Mouse (Mus musculus) C2C12 (cell line): Measurements from ENCODE around the gene Gm2956. TPM values are rescaled to one million over a fixed set of nuclear protein-coding genes. Genes with fewer than 3 reads are reported as not detected.
"Not testable (repeated sequence)": the region's sequence is repeated elsewhere in the genome, so short reads cannot be mapped to it uniquely, and the experiment has no call there.

Experiments
- H3K27me3 ChIP-seq: one replicate; pipeline ENCODE4 v1.6.1; 2011; ENCODE audit not compliant: control insufficient read depth, insufficient read depth, insufficient read length
- H3K36me3 ChIP-seq: one replicate; pipeline ENCODE4 v1.6.1; 2011; ENCODE audit not compliant: control insufficient read depth, insufficient read depth
- H3K4me3 ChIP-seq: one replicate; pipeline ENCODE4 v1.5.1; 2011; ENCODE audit warnings: mild to moderate bottlenecking, control low read depth; ENCODE audit not compliant: poor library complexity, insufficient read depth, severe bottlenecking
- H3K79me2 ChIP-seq: one replicate; pipeline ENCODE4 v1.6.1; 2011; ENCODE audit not compliant: control insufficient read depth, insufficient read depth
- H3K79me3 ChIP-seq: one replicate; pipeline ENCODE4 v1.6.1; 2011; ENCODE audit warnings: low read depth, control low read depth
- H3ac ChIP-seq: one replicate; pipeline ENCODE3; 2011; ENCODE audit warnings: low read depth; ENCODE audit not compliant: control insufficient read depth, insufficient read length
- long read RNA-seq, 2 experiments: library from polyadenylated mRNA; unstranded; transcript quantifications; one replicate each; pipeline ENCODE4 v2.0.0; 2019 to 2020
- polyA plus RNA-seq: library from polyadenylated mRNA; unstranded; fragments of >200 nt; fragmentation: generic; extraction: Trizol; gene quantifications from one replicate; pipeline ENCODE4 v1.2.1, GENCODE M21; 2012; ENCODE audit warnings: missing spikeins

Gm2956 gene
- not detected for polyA plus RNA-seq
- long read RNA-seq, experiment 1: 0 reads
- long read RNA-seq, experiment 2: 0 reads

- not testable (repeated sequence) for H3K27me3 ChIP-seq, H3K79me2 ChIP-seq, H3ac ChIP-seq, H3K79me3 ChIP-seq, H3K36me3 ChIP-seq, H3K4me3 ChIP-seq
These were observed at the start of gene Gm2956 for GRCm38 (mm10) chr14:3332087-3332677. Gene Gm2956 (plus strand): TSS chr14:3332627.

GRCm38 (mm10) chr14:3333406-3333805 is 979 bp downstream of the Gm2956 start:
- not testable (repeated sequence) for H3K36me3 ChIP-seq, H3K79me3 ChIP-seq, H3K27me3 ChIP-seq, H3ac ChIP-seq, H3K79me2 ChIP-seq, H3K4me3 ChIP-seq

- not testable (repeated sequence) for H3K79me3 ChIP-seq, H3K36me3 ChIP-seq, H3K79me2 ChIP-seq, H3K4me3 ChIP-seq, H3K27me3 ChIP-seq, H3ac ChIP-seq
These were observed 62.4 kb downstream of the Gm2956 start, which contains the start of gene Gm10413 for GRCm38 (mm10) chr14:3394793-3395192. Gene Gm10413 (plus strand): TSS chr14:3395093.

Other genes starting within 250 kb of the Gm2956 start
- not detected for gene Gm10340, start 198.6 kb upstream of the Gm2956 start, polyA plus RNA-seq
- gene Gm5795, start 144.4 kb upstream of the Gm2956 start, polyA plus RNA-seq: not detected
- gene D830030K20Rik, start 124.1 kb upstream of the Gm2956 start, polyA plus RNA-seq: not detected
- not detected for gene Gm10413, start 62.5 kb downstream of the Gm2956 start, polyA plus RNA-seq
- gene Gm10409, start 80.0 kb downstream of the Gm2956 start, polyA plus RNA-seq: 0.01 TPM
- gene Gm3005, start 95.5 kb downstream of the Gm2956 start, polyA plus RNA-seq: not detected
- not detected for gene Gm10408, start 116.8 kb downstream of the Gm2956 start, polyA plus RNA-seq